Mouse (Mus musculus) spleen, adult 2 months (tissue): ENCODE measurements at regions not wholly inside any gene's neighbourhood (a gene's known extent, or its start where the extent isn't known, plus 50 kb on each side); places are given as distances from the start of the nearest gene placed in this dataset.

ENCODE experiments used
- CTCF ChIP-seq: fragments of 200-500 bp; IDR thresholded peaks from 2 replicates; pipeline ENCODE4 v1.5.1; 2011; ENCODE audit warnings: mild to moderate bottlenecking, inconsistent platforms; ENCODE audit not compliant: insufficient read depth, insufficient read length, insufficient replicate concordance; ENCODE audit errors: extremely low read depth
- POLR2A ChIP-seq: fragments of 200-500 bp; IDR thresholded peaks from 2 replicates; pipeline ENCODE4 v1.6.1; 2011; ENCODE audit warnings: low read depth, low read length, inconsistent platforms

GRCm38 (mm10) chr1:122396342-122396741 is 828.6 kb upstream of the Ddx18 start:
- TF ChIP-seq CTCF (no peak), POLR2A (no peak)
